Mouse (Mus musculus) heart, adult 2 months (tissue): ENCODE measurements around the gene Rnf126. TPM values are rescaled to one million over a fixed set of nuclear protein-coding genes. Genes with fewer than 3 reads are reported as not detected.

Source experiments
- DNase-seq, 2 experiments: peaks; one replicate each; pipeline ENCODE4 v3.0.0; 2021
- H3K27ac ChIP-seq: fragments of 200-600 bp; 2 replicates; pipeline ENCODE4 v1.8.1; 2022
- H3K27me3 ChIP-seq: fragments of 200-500 bp; 2 replicates; pipeline ENCODE4 v1.6.1; 2012; ENCODE audit warnings: mild to moderate bottlenecking, low read length, inconsistent platforms, mixed read lengths; ENCODE audit not compliant: control insufficient read depth, insufficient read depth
- H3K36me3 ChIP-seq: fragments of 200-500 bp; 2 replicates; pipeline ENCODE4 v1.6.1; 2012; ENCODE audit warnings: low read length, inconsistent platforms; ENCODE audit not compliant: control insufficient read depth, insufficient read depth
- H3K4me1 ChIP-seq: fragments of 200-500 bp; 2 replicates; pipeline ENCODE4 v1.6.1; 2011; ENCODE audit warnings: low read length; ENCODE audit not compliant: control insufficient read depth, insufficient read depth
- H3K4me3 ChIP-seq: fragments of 200-600 bp; 2 replicates; pipeline ENCODE4 v1.8.1; 2022
- H3K79me2 ChIP-seq: fragments of 200-500 bp; replicated peaks from 2 replicates; pipeline ENCODE4 v1.6.1; 2012; ENCODE audit warnings: mild to moderate bottlenecking, inconsistent platforms, low read length, moderate library complexity, mixed read lengths; ENCODE audit not compliant: control insufficient read depth, insufficient read depth
- H3K9ac ChIP-seq: fragments of 200-500 bp; 2 replicates; pipeline ENCODE4 v1.6.1; 2012; ENCODE audit warnings: low read depth, mild to moderate bottlenecking, control low read depth, inconsistent platforms, low read length, mixed read lengths
- CTCF ChIP-seq: fragments of 200-600 bp; IDR thresholded peaks from 2 replicates; pipeline ENCODE4 v1.8.1; 2022; ENCODE audit warnings: antibody characterized with exemption, mild to moderate bottlenecking, moderate library complexity
- EP300 ChIP-seq: fragments of 200-500 bp; IDR thresholded peaks from 2 replicates; pipeline ENCODE4 v1.6.1; 2011; ENCODE audit warnings: low read depth, low read length, control low read depth; ENCODE audit not compliant: insufficient read depth
- POLR2A ChIP-seq: fragments of 200-500 bp; IDR thresholded peaks from 2 replicates; pipeline ENCODE4 v1.6.1; 2011; ENCODE audit warnings: mild to moderate bottlenecking, low read depth, low read length, control low read depth; ENCODE audit not compliant: insufficient read depth
- WGBS: fragments of 180-500 bp; shearing (Covaris S2); methylation state at CpG from one replicate; pipeline ENCODE4 v1.1.7; 2018; 5-methylcytosine and 5-hydroxymethylcytosine counted together
- intact Hi-C: fragments of 180-260 bp; cut with DNase I; formaldehyde crosslinking; loops from one replicate; pipeline ENCODE4 v1.15.1; 2025
- polyA plus RNA-seq: library from polyadenylated mRNA; depleted of rRNA; stranded (reverse); fragments of >200 nt; gene quantifications from 2 replicates; pipeline ENCODE4 v1.2.3, GENCODE M21; 2012
- total RNA-seq, 2 experiments: library from RNA; stranded (reverse); gene quantifications; 2 replicates each; pipeline ENCODE4 v1.2.3; 2021

Gene Rnf126
- total and polyA plus RNA-seq, 3 experiments: 22.9 to 48.0 (median 23.6) TPM

DNA sequence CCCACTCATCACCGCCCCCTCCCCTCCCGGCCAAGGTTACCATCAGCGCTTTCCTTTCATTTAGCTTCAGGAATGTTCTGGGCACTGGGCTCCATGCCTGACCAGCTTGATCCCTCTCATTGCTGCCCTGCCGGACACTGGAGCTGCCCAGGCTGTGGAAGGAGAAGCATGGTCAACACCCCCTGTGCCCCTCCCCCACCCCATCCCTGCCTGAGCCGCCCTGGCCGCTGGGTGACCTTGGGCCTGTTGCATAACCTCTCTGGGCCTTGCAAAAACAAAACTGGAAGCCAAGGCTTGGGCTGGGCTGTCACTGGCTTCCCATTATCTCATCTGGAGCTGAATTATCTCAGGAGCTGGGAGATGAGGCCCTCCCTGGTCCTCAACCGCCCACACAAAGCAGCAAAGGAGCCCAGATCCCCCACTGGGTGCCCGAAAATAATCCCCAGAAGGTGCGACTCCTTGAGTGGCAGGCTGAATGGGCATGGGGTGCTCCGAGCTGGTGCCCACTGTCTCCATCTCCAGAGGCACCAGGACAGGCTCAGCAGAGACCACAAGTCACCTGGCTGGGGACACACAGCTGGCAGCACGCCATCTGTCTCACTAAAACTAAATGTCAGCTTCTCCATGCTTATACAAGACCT is 35.7 kb upstream of the Rnf126 start:
- peaks cover 24% of the 10 kb centered on the region for H3K4me1 ChIP-seq

GRCm38 (mm10) chr10:79801837-79802236 is 35.1 kb upstream of the Rnf126 start:
- WGBS: 41% methylated on average over 3 of the region's 3 CpGs
- no peaks in the 10 kb centered on the region for H3K79me2 ChIP-seq
- intact Hi-C loops: no loop called here
- H3K9ac ChIP-seq: peak overlapping the region; percentile 55
- no peaks in the 10 kb centered on the region for H3K27me3 ChIP-seq
- H3K4me3 ChIP-seq: no peak overlapping the region
- peak overlapping the region; percentile 72 for H3K27ac ChIP-seq
- H3K36me3 ChIP-seq: peaks cover 3% of the 10 kb centered on the region; the same call in 1 of the 2 replicates
- DNase-seq: no peak
- TF ChIP-seq CTCF (no peak), POLR2A (no peak), EP300 (no peak)
- H3K4me1 ChIP-seq: peaks cover 24% of the 10 kb centered on the region

More for the DNA sequence above, 35.7 kb upstream of the Rnf126 start:
- WGBS: 36% methylated on average over 11 of the region's 11 CpGs
- peak overlapping the region; percentile 55 for H3K9ac ChIP-seq
- H3K4me3 ChIP-seq: no peak overlapping the region
- H3K36me3 ChIP-seq: peaks cover 3% of the 10 kb centered on the region; the same call in 1 of the 2 replicates
- peak overlapping the region; percentile 72 for H3K27ac ChIP-seq
- intact Hi-C loops: no loop called here
- no peaks in the 10 kb centered on the region for H3K27me3 ChIP-seq
- H3K79me2 ChIP-seq: no peaks in the 10 kb centered on the region
- peak; percentile 74 to 84 for DNase-seq
- no peak for TF ChIP-seq CTCF
- TF ChIP-seq EP300: no peak
- TF ChIP-seq POLR2A: 0 out of 2 replicates have a peak, but pooled peaks have one; percentile 45

DNA sequence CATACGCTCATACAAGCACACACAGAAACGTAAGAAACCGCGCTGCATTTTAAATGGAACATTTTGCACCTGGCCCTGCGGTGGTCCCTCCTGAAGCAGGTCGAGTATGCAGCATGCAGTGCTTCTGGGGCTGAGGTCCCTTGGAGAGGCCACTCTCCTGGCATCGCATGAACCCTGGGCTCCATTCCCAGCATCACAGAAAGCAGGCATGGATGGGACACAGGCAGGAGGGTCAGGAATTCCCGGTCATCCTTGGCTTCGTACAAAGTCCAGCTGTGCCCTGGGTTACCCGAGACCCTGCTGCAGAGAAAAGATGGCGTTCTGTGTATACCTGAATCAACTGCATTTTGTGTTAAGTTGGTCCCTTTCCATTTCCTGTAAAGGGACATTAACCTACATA is 33.8 kb upstream of the Rnf126 start:
- no peak overlapping the region for H3K4me3 ChIP-seq
- H3K27ac ChIP-seq: no peak overlapping the region
- no peaks in the 10 kb centered on the region for H3K27me3 ChIP-seq
- intact Hi-C loops: no loop called here
- no peak overlapping the region for H3K9ac ChIP-seq
- peak in 1 of 2 experiments; percentile 29 for DNase-seq
- no peaks in the 10 kb centered on the region for H3K79me2 ChIP-seq
- 76% methylated on average over 11 of the region's 11 CpGs for WGBS
- TF ChIP-seq EP300: no peak
- TF ChIP-seq POLR2A: no peak
- no peak for TF ChIP-seq CTCF
- H3K36me3 ChIP-seq: peaks cover 3% of the 10 kb centered on the region; the same call in 1 of the 2 replicates
- H3K4me1 ChIP-seq: peaks cover 25% of the 10 kb centered on the region

GRCm38 (mm10) chr10:79798289-79798928 is 31.7 kb upstream of the Rnf126 start:
- Histone ChIP-seq H3K36me3 (peaks cover 6% of the 10 kb centered on the region; the same call in 1 of the 2 replicates), H3K27ac (peak overlapping the region; percentile 42), H3K4me3 (no peak overlapping the region), H3K79me2 (no peaks in the 10 kb centered on the region), H3K4me1 (peaks cover 24% of the 10 kb centered on the region), H3K27me3 (no peaks in the 10 kb centered on the region), H3K9ac (no peak overlapping the region)
- intact Hi-C loops: no loop called here
- WGBS: 79% methylated on average over 12 of the region's 12 CpGs
- no peak for TF ChIP-seq POLR2A
- TF ChIP-seq CTCF: no peak
- no peak for TF ChIP-seq EP300
- DNase-seq: peak in 1 of 2 experiments; percentile 52

GRCm38 (mm10) chr10:79797326-79797725 is 30.6 kb upstream of the Rnf126 start:
- intact Hi-C loops: loop anchor here (1.0 kb wide), 1 partner anchor 8 kb away; no protein-coding TSS in a partner anchor
- no peaks in the 10 kb centered on the region for H3K27me3 ChIP-seq
- H3K79me2 ChIP-seq: no peaks in the 10 kb centered on the region
- no peak for TF ChIP-seq CTCF
- peak; percentile 38; the same call in 1 of the 2 replicates for TF ChIP-seq EP300
- 0 out of 2 replicates have a peak, but pooled peaks have one; percentile 18 for TF ChIP-seq POLR2A
- H3K27ac ChIP-seq: peak overlapping the region; percentile 42
- H3K9ac ChIP-seq: peak overlapping the region; percentile 9; the same call in 1 of the 2 replicates
- peaks cover 23% of the 10 kb centered on the region for H3K4me1 ChIP-seq
- DNase-seq: peak; percentile 80 to 83
- peaks cover 3% of the 10 kb centered on the region; the same call in 1 of the 2 replicates for H3K36me3 ChIP-seq
- WGBS: 25% methylated on average over 15 of the region's 15 CpGs
- no peak overlapping the region for H3K4me3 ChIP-seq

GRCm38 (mm10) chr10:79795905-79796304 is 29.2 kb upstream of the Rnf126 start:
- Histone ChIP-seq H3K9ac (no peak overlapping the region), H3K27ac (peak overlapping the region; percentile 7; the same call in 1 of the 2 replicates), H3K4me3 (no peak overlapping the region), H3K36me3 (peaks cover 3% of the 10 kb centered on the region; the same call in 1 of the 2 replicates), H3K4me1 (peaks cover 18% of the 10 kb centered on the region), H3K79me2 (no peaks in the 10 kb centered on the region), H3K27me3 (no peaks in the 10 kb centered on the region)
- WGBS: 96% methylated on average over 3 of the region's 3 CpGs
- intact Hi-C loops: no loop called here
- no peak for DNase-seq
- TF ChIP-seq POLR2A (no peak), CTCF (peak; percentile 57)
